In the genomic region with DNA sequence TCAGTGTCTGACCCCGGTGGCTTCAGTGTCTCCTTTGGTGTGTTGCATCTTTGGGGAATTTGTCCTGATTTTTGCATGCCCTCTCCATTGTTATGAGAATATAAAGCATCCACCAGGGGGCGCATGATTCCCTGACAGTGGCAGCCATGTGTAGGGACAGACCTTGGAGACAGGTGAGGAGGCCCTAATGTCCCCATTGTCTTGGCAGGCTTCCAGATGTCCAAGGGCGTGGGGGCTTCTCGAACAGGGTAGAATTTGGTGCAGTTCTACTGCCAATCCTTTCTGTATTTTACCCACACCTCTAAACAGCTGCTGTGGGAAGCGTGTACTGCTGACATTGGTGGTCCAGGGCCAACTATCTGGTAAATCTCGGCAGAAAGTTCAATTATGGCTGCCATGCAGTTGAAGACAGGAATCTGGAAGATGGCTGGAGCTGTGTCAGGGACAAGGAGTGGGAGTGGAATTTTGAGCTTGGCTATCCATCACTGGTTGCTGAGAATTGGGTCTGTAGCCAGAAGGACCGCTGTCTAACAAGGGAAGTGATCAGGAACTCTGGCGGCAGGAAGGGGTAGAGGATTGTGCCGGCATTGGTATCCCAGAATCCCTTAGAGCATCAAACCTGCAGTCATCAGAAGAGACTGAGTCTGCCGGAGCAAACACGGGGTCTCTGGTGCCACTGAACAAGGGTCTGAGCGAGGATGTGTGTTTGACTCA, we compare ENCODE assay signal across 9 mouse cellular contexts. TPM values are rescaled to one million over a fixed set of nuclear protein-coding genes. Genes with fewer than 3 reads are reported as not detected.
A peak's percentile ranks its signal among the peaks of the same experiment; 100 is the strongest.
DNase-seq lines count a peak whose midpoint lies in the region; ATAC-seq and TF ChIP-seq lines count a peak whose summit lies in the region.
"Had no signal": no experiment of that assay in that cellular context is flagged by ENCODE, and none has a peak within 500 bp of the region (broad histone marks: within the 10 kb centered on the region; RNA-seq: fewer than 3 reads in every experiment).

No protein-coding gene starts in this region.

- H3K4me3 ChIP-seq in forebrain, embryonic 12.5 days (replicated peaks): no peak overlapping the region
- H3K4me3 ChIP-seq in intestine, postnatal 0 days (ENCODE audit: low read depth, low read length): no peak overlapping the region
- no peak overlapping the region for H3K4me3 ChIP-seq in limb, embryonic 11.5 days (ENCODE audit: low read depth, low read length)

- peaks cover 62% of the 10 kb centered on the region for H3K27me3 ChIP-seq in forebrain, embryonic 12.5 days
- H3K27me3 ChIP-seq in intestine, postnatal 0 days (replicated peaks; ENCODE audit: control insufficient read depth, insufficient read depth, low read length): no peaks in the 10 kb centered on the region
- H3K27me3 ChIP-seq in limb, embryonic 11.5 days (ENCODE audit: control insufficient read depth, insufficient read depth, low read length): peaks cover 3% of the 10 kb centered on the region; the same call in 1 of the 2 replicates

- no peaks in the 10 kb centered on the region for H3K9me3 ChIP-seq in forebrain, embryonic 12.5 days
- H3K9me3 ChIP-seq in intestine, postnatal 0 days (ENCODE audit: control insufficient read depth): no peaks in the 10 kb centered on the region
- no peaks in the 10 kb centered on the region for H3K9me3 ChIP-seq in limb, embryonic 11.5 days (ENCODE audit: control insufficient read depth, low read length)

- ATAC-seq in forebrain, embryonic 12.5 days (ENCODE audit: low FRiP score): 0 out of 2 replicates have a peak, but pooled peaks have one; percentile 33
- ATAC-seq in intestine, postnatal 0 days: no peak
- ATAC-seq in limb, embryonic 11.5 days (ENCODE audit: insufficient number of reproducible peaks, low FRiP score, low TSS enrichment, low read depth): no peak

- peaks cover 18% of the 10 kb centered on the region for H3K4me1 ChIP-seq in forebrain, embryonic 12.5 days
- no peaks in the 10 kb centered on the region for H3K4me1 ChIP-seq in intestine, postnatal 0 days (replicated peaks; ENCODE audit: control insufficient read depth, insufficient read depth, low read length)
- peaks cover 5% of the 10 kb centered on the region for H3K4me1 ChIP-seq in limb, embryonic 11.5 days (ENCODE audit: control insufficient read depth, insufficient read depth, low read length)

- no peak overlapping the region for H3K4me2 ChIP-seq in forebrain, embryonic 12.5 days
- H3K4me2 ChIP-seq in intestine, postnatal 0 days (replicated peaks; ENCODE audit: low read depth): no peak overlapping the region
- no peak overlapping the region for H3K4me2 ChIP-seq in limb, embryonic 11.5 days (ENCODE audit: low read depth, severe bottlenecking)

- H3K9ac ChIP-seq in forebrain, embryonic 12.5 days: no peak overlapping the region
- H3K9ac ChIP-seq in intestine, postnatal 0 days (ENCODE audit: low read depth, low read length): no peak overlapping the region
- no peak overlapping the region for H3K9ac ChIP-seq in limb, embryonic 11.5 days (ENCODE audit: low read length)

- DNase-seq in ovary, postnatal 14 days (ENCODE audit: low spot score): peak; percentile 42
- DNase-seq in ovary, adult 18-20 months (ENCODE audit: low spot score): no peak
- peak; percentile 65 for DNase-seq in brain, adult 2 months (ENCODE audit: low read depth, low spot score)
- peak; percentile 79 for DNase-seq in limb, embryonic 11.5 days (ENCODE audit: low spot score)
- DNase-seq in retina, adult 2 months (ENCODE audit: low read depth, low spot score): peak; percentile 47
- peak; percentile 60 for DNase-seq in urinary bladder, postnatal 14 days (ENCODE audit: low spot score)

- TF ChIP-seq CTCF in intestine, postnatal 0 days (IDR thresholded peaks at IDR 0.05; ENCODE audit: low read depth): peak; percentile 90

- 73% methylated on average over 12 of the region's 12 CpGs for WGBS in forebrain, embryonic 12.5 days
- 63% methylated on average over 12 of the region's 12 CpGs for WGBS in intestine, postnatal 0 days
- 67% methylated on average over 12 of the region's 12 CpGs for whole genome bisulfite sequencing in limb, embryonic 11.5 days

- no peaks in the 10 kb centered on the region for H3K36me3 ChIP-seq in forebrain, embryonic 12.5 days (replicated peaks)
- H3K36me3 ChIP-seq in intestine, postnatal 0 days (ENCODE audit: control insufficient read depth, insufficient read depth): no peaks in the 10 kb centered on the region
- H3K36me3 ChIP-seq in limb, embryonic 11.5 days (ENCODE audit: control insufficient read depth, insufficient read depth, low read length): no peaks in the 10 kb centered on the region

- H3K27ac ChIP-seq in forebrain, embryonic 12.5 days: no peak overlapping the region
- no peak overlapping the region for H3K27ac ChIP-seq in intestine, postnatal 0 days (ENCODE audit: low read depth, low read length)
- no peak overlapping the region for H3K27ac ChIP-seq in limb, embryonic 11.5 days (replicated peaks; ENCODE audit: low read depth, low read length)

RNA-seq across cellular contexts. Expression of gene Cldn14, which starts 29.8 kb away (rescaled TPM):
- not detected in 2 replicates for polyA plus RNA-seq in forebrain, embryonic 12.5 days (2016; fragmentation: Nextera tagmentation; extraction: Ambion mirVana)
- polyA plus RNA-seq in intestine, postnatal 0 days (2015; fragmentation: Nextera tagmentation; extraction: Ambion mirVana): 2.3 and 2.4 TPM in 2 replicates
- not detected in 2 replicates for polyA plus RNA-seq in limb, embryonic 11.5 days (2014; fragmentation: Nextera tagmentation; extraction: Ambion mirVana)
- polyA plus RNA-seq: stomach, embryonic 14.5 days had no signal

RNA-seq across cellular contexts. Expression of gene Sim2, which starts 46.3 kb away (rescaled TPM):
- polyA plus RNA-seq in forebrain, embryonic 12.5 days (2016; fragmentation: Nextera tagmentation; extraction: Ambion mirVana): 1.1 and 1.8 TPM in 2 replicates
- not detected in 2 replicates for polyA plus RNA-seq in intestine, postnatal 0 days (2015; fragmentation: Nextera tagmentation; extraction: Ambion mirVana)
- polyA plus RNA-seq in limb, embryonic 11.5 days (2014; fragmentation: Nextera tagmentation; extraction: Ambion mirVana): 2.6 and 2.7 TPM in 2 replicates
